Mouse (Mus musculus) central nervous system, embryonic 18 days (tissue): ENCODE results near the gene Dytn. TPM values are rescaled to one million over a fixed set of nuclear protein-coding genes. Genes with fewer than 3 reads are reported as not detected.

ENCODE experiments used
- polyA plus RNA-seq: library from polyadenylated mRNA; depleted of rRNA; stranded (reverse); fragments of >200 nt; gene quantifications from 2 replicates; pipeline ENCODE4 v1.2.3, GENCODE M21; 2012; rRNA removed

Gene Dytn
- 0.04 and 0.15 TPM in 2 replicates for polyA plus RNA-seq

GRCm38 (mm10) chr1:63686827-63687226, at the start of gene Dytn:
Dytn (minus strand) TSS chr1:63686927.

GRCm38 (mm10) chr1:63730240-63730771, 43.6 kb upstream of the Dytn start, which contains the start of the genes Mdh1b and Fastkd2:
Mdh1b (minus strand) TSS chr1:63730318.
Fastkd2 (plus strand) TSS chr1:63730614.

GRCm38 (mm10) chr1:63615668-63616067, 71.1 kb downstream of the Dytn start, which contains the start of gene Gm39653:
Gm39653 (plus strand) TSS chr1:63615968.

Other genes with a start within 250 kb of the Dytn start
- 38.4 and 39.4 TPM in 2 replicates for gene Adam23, start 241.0 kb downstream of the Dytn start, polyA plus RNA-seq
- gene Gm39653, start 71.0 kb downstream of the Dytn start, polyA plus RNA-seq = 0.05 TPM in 1 of 2 replicates, not detected in the other
- gene Mdh1b, start 43.4 kb upstream of the Dytn start, polyA plus RNA-seq = 0.28 and 0.47 TPM in 2 replicates
- 16.0 and 17.5 TPM in 2 replicates for gene Fastkd2, start 43.7 kb upstream of the Dytn start, polyA plus RNA-seq
- gene 4933402D24Rik, start 82.3 kb upstream of the Dytn start, polyA plus RNA-seq = 0.05 and 0.11 TPM in 2 replicates